Mouse (Mus musculus): ENCODE data around the gene S100a11.
A peak's percentile ranks its signal among the peaks of the same experiment; 100 is the strongest.

S100a11 gene

DNA sequence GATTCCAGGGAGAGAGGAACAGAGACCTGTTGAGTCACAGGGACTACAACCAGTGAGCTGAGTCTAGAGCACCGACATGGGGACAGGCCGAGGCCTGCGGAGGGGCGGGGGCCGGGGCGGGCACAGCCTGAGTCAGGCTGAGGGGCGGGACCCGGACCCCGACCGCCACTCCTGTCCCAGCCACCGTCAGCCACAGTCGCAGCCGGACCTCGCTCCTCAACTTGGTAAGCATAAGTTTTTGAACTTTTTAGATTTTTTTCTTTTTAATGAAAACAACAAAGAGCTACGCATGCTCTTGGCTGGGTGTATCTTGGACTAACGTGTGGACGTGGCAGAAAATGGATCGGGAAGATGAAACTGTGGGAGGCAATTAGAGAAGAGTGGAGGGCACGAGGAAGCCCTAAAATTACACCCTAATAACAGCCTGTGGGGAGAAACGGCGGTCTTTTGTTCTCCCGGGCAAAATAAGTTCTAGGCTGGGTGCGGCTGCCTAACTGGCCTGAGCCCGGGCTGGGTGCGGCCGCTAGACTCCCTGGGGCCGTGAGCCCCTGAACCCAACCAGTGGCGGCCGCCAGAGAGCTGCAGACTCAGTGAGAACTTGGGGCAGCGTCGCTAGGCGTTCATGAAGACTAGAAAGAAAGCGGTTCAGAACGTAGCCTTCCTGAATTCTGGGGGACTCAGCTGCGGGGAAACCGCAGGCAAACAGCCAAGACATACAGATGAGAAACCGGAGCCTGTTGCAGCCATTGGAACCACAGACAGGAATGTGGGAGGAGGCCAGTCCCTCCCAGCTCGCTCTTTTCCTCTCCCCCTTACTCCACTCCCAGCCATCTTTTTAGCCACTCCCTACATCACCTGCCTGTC, at the start of gene S100a11:
TSS of gene S100a11 (plus strand) at position 159 of the 864 bp plus-strand sequence.
- DNase-seq (ENCODE audit: extremely low read depth, insufficient read length, low spot score): peak; percentile 93

DNA sequence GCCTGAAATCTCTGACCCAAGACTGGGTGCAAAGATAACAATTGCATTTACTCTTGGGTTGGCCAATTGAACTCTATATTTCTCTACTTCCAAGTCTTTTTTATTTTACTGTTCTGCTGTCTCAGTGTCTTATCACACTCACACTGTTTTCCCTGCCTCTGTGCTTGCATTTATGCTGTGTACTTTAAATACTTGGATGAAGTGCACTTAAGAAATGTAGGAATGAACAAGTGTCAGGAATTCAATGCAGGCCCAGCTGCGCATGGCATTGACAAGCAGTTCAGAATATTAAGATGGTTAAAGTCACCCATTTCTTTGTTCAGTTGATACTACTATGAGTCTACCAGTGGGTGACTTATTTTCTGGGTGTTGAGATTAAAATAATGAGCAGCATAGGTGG, 40.2 kb upstream of the S100a11 start:
- DNase-seq (ENCODE audit: extremely low read depth, insufficient read length, low spot score): no peak

DNA sequence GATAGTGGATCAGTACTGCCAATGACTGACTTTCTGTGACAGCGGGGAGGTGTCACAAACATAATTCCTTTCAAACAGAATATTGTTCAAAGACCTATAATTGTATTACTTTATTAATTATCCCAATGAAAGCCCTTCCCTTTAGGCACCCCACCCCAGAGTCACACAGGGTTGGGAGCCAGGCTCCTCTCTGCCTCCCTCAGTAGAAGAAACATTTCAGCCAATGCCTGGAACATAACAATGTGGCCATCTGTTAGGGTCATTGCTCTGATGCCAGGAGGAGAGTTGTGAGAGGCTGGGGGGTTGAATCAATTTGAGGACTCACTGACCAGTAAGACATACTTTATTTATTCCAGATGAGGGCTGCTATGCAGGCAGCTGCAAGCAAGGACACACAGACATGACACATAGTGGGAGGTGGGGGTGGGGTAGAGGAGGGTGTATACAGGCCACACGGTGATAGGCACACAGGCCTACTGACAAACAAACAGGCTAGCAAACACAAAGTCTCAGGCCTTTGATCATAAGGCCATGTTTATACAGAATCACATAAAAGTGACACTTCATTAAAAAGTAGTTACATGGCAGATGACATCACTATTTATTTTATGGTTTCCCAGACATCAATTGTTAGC, 38.2 kb upstream of the S100a11 start:
- no peak for DNase-seq (ENCODE audit: extremely low read depth, insufficient read length, low spot score)

- DNase-seq (ENCODE audit: extremely low read depth, insufficient read length, low spot score): peak; percentile 23
Measured at GRCm38 (mm10) chr3:93485611-93486010, 34.7 kb upstream of the S100a11 start.

DNA sequence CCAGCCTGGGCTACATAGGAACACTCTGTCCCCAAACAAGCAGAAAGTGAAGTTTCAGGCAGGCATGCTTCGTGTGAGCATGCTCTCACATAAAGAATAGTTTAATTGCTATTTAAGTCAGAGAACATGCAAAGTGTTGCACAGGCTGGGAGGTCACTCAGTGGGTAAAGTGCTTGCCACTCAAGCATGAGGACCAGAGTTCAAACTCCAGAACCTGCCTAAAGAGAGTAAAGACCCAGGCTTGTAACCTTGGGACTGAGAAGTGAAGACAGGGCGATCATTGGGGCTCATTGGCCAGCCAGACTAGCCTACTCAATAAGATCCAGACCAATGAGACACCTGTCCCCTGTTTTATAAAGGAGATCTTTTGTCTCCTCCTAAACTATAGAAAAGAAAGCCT, 31.7 kb upstream of the S100a11 start:
- DNase-seq (ENCODE audit: extremely low read depth, insufficient read length, low spot score): no peak

GRCm38 (mm10) chr3:93492176-93492575, 28.1 kb upstream of the S100a11 start:
- peak; percentile 62 for DNase-seq (ENCODE audit: extremely low read depth, insufficient read length, low spot score)

- DNase-seq (ENCODE audit: extremely low read depth, insufficient read length, low spot score): peak; percentile 56
Measured at GRCm38 (mm10) chr3:93493992-93494391, 26.3 kb upstream of the S100a11 start.

DNA sequence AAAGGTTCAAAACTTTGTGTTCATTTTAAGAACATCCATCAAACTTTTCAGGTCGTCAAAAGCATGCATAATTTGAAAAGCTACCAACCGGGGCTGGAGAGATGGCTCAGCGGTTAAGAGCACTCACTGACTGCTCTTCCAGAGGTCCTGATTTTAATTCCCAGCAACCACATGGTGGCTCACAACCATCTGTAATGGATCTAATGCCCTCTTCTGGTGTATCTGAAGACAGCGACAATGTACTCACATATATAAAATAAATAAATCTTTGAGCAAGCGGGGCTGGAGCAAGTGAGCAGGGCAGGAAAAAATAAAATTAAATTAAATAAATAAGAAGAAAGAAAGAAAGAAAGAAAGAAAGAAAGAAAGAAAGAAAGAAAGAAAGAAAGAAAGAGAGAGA, 25.5 kb upstream of the S100a11 start:
- peak; percentile 43 for DNase-seq (ENCODE audit: extremely low read depth, insufficient read length, low spot score)

- DNase-seq (ENCODE audit: extremely low read depth, insufficient read length, low spot score): no peak
Measured at GRCm38 (mm10) chr3:93497131-93497530, 23.2 kb upstream of the S100a11 start.

DNA sequence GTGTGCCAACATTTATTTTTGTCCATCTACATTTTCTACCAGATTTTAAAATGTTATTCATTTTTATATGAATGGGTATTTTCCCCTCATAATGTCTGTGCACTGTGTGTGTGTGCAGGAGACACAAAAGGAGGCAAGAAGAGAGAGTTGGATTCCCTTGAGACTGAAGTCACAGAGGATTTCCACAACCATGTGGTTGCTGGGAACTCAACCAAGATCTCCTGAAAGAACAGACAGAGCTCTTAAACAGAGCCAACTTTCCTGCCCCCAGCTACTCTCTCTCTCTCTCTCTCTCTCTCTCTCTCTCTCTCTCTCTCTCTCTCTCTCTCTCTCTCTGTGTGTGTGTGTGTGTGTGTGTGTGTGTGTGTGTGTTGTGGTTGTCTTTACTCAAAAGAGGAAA, 21.2 kb upstream of the S100a11 start:
- peak; percentile 25 for DNase-seq (ENCODE audit: extremely low read depth, insufficient read length, low spot score)

DNA sequence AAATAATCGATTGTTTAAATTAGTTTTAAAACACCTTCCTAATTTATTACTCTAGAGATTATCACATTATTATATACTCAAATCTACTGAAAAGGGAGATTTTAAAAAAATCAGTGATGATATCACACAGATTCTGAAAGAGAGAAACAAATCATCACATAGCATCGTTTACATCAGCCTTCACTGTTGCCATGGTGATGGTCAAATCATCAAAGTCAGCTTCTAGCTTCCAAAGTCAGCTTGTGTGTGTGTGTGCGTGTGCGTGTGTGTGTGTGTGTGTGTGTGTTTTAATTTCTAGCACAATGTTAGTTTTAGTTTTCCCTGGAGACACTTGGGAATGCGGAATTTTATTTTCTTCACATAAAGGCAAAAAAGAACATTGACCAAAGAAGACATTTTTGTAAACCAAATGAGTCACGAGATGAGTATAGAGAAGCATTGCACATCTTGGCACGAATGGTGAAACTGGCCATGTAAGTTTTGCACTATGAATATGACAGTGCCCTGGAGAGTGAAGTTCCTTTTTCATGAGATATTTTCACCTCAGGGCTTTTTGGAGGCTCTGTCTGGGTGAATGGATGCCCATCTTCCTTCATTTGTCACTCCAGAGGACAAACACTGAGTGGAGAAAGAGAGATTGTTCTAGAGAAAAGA, 15.6 kb upstream of the S100a11 start:
- DNase-seq (ENCODE audit: extremely low read depth, insufficient read length, low spot score): peak; percentile 31

GRCm38 (mm10) chr3:93505960-93506863, 14.1 kb upstream of the S100a11 start:
- no peak for DNase-seq (ENCODE audit: extremely low read depth, insufficient read length, low spot score)

DNA sequence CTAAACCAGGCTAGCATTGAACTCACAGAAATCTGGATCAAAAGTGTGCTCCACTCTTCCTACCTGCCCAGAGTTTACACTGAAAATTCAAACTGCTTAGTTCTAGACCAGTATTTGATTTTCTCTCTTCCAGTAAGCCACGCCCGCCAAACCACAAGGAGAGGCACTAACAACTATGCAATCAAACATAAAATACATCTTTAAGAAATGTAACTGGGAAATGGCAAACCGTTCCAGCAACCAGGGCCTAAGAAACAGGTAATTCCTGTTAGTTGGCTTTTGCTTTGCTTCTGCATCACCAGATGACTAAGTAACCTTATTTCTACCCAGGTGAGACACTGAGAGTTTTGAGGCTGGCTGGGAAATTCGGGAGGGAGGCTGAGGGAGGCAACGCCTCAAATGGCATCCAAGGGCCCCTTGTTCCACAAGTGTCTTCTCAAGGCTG, 13.4 kb upstream of the S100a11 start:
- no peak for DNase-seq (ENCODE audit: extremely low read depth, insufficient read length, low spot score)

DNA sequence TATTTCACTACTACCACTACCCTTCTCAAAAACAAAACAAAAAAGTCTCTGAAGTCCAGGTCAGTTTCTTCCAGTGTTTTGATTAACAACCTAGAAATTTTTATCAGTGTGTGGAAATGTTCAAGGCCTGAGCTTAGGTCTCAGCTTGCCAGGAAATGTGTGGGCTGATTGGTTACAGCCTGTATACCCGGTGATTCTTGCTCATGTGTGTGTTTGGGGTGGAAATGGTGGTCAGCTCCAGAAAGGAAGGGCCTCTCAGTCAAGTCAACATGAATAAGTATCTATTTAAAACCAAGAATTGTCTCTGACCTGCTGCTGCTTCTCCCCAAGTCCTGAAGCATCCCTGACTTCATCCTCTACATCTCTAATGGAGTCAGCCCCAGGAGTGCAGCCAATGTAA, 11.0 kb upstream of the S100a11 start:
- DNase-seq (ENCODE audit: extremely low read depth, insufficient read length, low spot score): no peak

DNA sequence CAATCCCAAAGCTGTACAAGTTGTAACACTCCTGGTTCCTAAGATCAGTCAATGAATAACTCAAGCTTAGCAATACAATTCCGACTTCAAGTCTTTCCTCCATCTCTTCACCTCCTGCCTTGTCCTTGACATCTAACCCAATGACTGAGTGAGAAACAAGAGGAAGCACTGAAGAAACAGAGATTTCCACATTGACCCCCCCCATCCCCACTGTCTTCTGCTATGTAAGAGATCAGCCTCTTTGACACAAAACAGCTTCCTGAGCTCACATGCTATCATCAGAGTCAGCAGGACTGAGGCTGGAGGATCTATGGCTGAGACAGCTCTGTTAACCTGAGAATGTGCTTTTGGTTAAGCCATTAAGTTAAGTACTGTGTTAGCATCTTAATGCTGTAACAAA, 9.3 kb upstream of the S100a11 start:
- no peak for DNase-seq (ENCODE audit: extremely low read depth, insufficient read length, low spot score)

GRCm38 (mm10) chr3:93511801-93512200, 8.5 kb upstream of the S100a11 start:
- no peak for DNase-seq (ENCODE audit: extremely low read depth, insufficient read length, low spot score)

DNA sequence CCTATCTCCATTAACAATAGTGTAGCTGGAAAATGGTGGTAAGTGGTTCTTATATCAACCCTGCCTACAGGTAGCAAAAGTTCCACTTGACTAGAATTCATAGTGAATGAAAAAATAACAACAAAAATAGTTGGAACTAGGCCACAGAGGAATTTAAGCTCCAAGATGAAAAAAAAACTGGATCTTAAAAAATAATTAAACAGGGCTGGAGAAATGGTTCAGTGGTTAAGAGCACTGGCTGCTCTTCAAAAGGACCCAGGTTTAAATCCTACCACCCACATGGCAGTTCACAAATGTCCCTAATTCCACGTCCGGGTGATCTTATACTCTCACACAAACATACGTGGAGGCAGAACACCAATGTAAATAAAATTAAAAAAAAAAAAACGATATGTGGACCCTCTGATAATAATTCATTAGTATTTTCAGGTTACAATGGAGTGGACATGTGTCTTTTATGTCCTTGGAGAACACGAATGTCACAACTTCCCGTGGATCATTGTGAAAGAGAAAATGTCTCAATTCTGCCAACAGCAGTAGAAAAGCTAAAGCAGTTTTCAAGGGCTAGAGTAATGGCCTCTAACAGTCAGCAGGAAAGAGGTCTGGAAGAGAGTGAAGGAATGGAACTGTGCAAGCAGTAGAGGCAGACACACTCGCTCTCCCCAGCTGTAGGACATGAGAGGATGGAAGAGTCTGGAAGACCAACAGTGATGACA, 7.7 kb upstream of the S100a11 start:
- DNase-seq (ENCODE audit: extremely low read depth, insufficient read length, low spot score): no peak

DNA sequence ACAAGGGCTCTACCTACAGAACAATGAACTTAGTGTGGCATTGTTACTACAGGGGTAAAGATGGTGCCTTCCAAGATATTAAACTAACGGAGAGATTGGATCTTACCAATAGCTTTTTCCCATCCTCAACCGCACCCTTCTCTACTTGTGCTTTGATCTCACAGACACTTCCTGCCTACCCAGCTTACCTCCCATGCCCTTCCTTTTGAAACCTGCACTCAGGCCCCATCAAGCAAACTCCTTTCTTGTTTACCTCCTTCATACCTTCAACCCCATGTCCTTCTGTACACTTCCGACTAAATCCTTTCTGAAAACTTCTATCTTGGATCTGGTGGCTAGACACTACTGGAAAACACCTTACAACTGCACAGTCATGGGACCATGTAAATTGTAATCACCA, 5.7 kb upstream of the S100a11 start:
- no peak for DNase-seq (ENCODE audit: extremely low read depth, insufficient read length, low spot score)

- DNase-seq (ENCODE audit: extremely low read depth, insufficient read length, low spot score): no peak
Measured at GRCm38 (mm10) chr3:93517343-93517742, 2.9 kb upstream of the S100a11 start.

DNA sequence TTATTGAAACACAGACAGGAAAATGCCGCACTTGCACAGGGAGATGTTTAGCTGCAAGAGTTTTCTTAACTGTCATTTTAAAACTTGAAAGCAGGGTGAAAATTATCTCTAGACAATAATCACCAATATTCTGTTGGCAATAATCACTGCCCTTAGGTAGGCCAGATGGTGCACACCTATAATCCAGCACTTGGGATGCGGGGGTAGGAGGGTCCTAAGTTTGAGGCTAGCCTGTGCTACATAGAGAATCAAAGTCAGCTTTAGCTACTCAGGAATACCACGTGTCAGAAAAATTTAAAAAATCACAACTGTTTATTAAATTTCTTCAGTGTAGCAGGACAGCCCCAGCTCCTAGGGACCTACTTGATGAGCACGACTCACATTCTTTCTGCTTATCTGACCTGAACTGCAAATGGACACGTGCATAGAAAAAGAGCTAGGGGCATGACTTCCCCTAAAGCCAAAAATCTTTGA, 395 bp upstream of the S100a11 start:
- no peak for DNase-seq (ENCODE audit: extremely low read depth, insufficient read length, low spot score)

Data from 3134 (cell line).